ENCODE assay signal across 13 mouse cellular contexts in genomic region chr2:128288138-128288551, GRCm38 (mm10).
DNase-seq lines count a peak whose midpoint lies in the region; ATAC-seq and TF ChIP-seq lines count a peak whose summit lies in the region.
"Had no signal": no experiment of that assay in that cellular context is flagged by ENCODE, and none has a peak within 500 bp of the region (broad histone marks: within the 10 kb centered on the region; RNA-seq: fewer than 3 reads in every experiment).

No protein-coding gene starts in this region.

- intact Hi-C loops in left cerebral cortex, postnatal 36 days (cut with DNase I): no loop called here

- H3K79me2 ChIP-seq in CH12.LX (replicated peaks; ENCODE audit: control insufficient read depth, extremely low read depth, insufficient read depth, poor library complexity, severe bottlenecking): no peaks in the 10 kb centered on the region

- H3K9ac ChIP-seq in CH12.LX (ENCODE audit: insufficient read depth, low read depth): no peak overlapping the region
- H3K9ac ChIP-seq in forebrain, postnatal 0 days: no peak overlapping the region
- H3K9ac ChIP-seq in midbrain, embryonic 14.5 days (replicated peaks; ENCODE audit: low read length): 0 out of 2 replicates have a peak overlapping the region, but pooled peaks have one; percentile 3
- H3K9ac ChIP-seq: liver, embryonic 15.5 days had no signal

- H3K27ac ChIP-seq in CH12.LX (ENCODE audit: insufficient read depth, low read depth): no peak overlapping the region
- H3K27ac ChIP-seq in forebrain, postnatal 0 days (ENCODE audit: low read depth, low read length): no peak overlapping the region
- H3K27ac ChIP-seq in midbrain, embryonic 14.5 days (replicated peaks; ENCODE audit: low read depth, low read length): peak overlapping the region; percentile 49; the same call in 1 of the 2 replicates
- H3K27ac ChIP-seq: kidney, postnatal 0 days; left cerebral cortex, adult 2 months; liver, embryonic 15.5 days had no signal

- no peak overlapping the region for H3K4me3 ChIP-seq in CH12.LX (replicated peaks in 1 of 3; ENCODE audit: low read depth in 2 of 3, low read length in 2 of 3, poor library complexity in 1 of 3)
- no peak overlapping the region for H3K4me3 ChIP-seq in forebrain, postnatal 0 days (ENCODE audit: low read depth, low read length)
- H3K4me3 ChIP-seq in midbrain, embryonic 14.5 days (replicated peaks; ENCODE audit: low read depth, low read length): no peak overlapping the region
- H3K4me3 ChIP-seq: left cerebral cortex, adult 2 months; liver, embryonic 15.5 days; myocyte had no signal

- TF ChIP-seq RAD21 in CH12.LX (IDR thresholded peaks at IDR 0.05; ENCODE audit: low read depth, low read length): no peak

- no peak for TF ChIP-seq EP300 in CH12.LX (IDR thresholded peaks at IDR 0.05; ENCODE audit: low read length)

- H3K4me2 ChIP-seq in CH12.LX (ENCODE audit: insufficient read depth, low read depth, poor library complexity, severe bottlenecking): no peak overlapping the region
- no peak overlapping the region for H3K4me2 ChIP-seq in forebrain, postnatal 0 days (ENCODE audit: low read depth)
- H3K4me2 ChIP-seq in midbrain, embryonic 14.5 days (ENCODE audit: low read length): no peak overlapping the region
- H3K4me2 ChIP-seq: liver, embryonic 15.5 days had no signal

- no peaks in the 10 kb centered on the region for H3K27me3 ChIP-seq in CH12.LX (replicated peaks)
- H3K27me3 ChIP-seq in forebrain, postnatal 0 days (ENCODE audit: insufficient read depth, low read length): no peaks in the 10 kb centered on the region
- H3K27me3 ChIP-seq in midbrain, embryonic 14.5 days (ENCODE audit: control insufficient read depth, insufficient read depth, low read length): peaks cover 7% of the 10 kb centered on the region; the same call in 1 of the 2 replicates
- H3K27me3 ChIP-seq: liver, embryonic 15.5 days had no signal

- dilution Hi-C loops in CH12.LX (cut with MboI; ENCODE audit: extremely low pct_ligation_motif_present, extremely low pct_unique_long_range_greater_than_20kb, low sequenced_read_pairs): no loop called here

- 10% methylated on average over 12 of the region's 12 CpGs for WGBS in forebrain, postnatal 0 days
- WGBS in midbrain, embryonic 14.5 days: 16% methylated on average over 12 of the region's 12 CpGs

- peaks cover 2 to 21% of the 10 kb centered on the region in 2 experiments; a peak in 3 of 4 replicates for H3K4me1 ChIP-seq in CH12.LX (ENCODE audit: control insufficient read depth in 1 of 2, insufficient read depth in 2 of 2)
- H3K4me1 ChIP-seq in forebrain, postnatal 0 days (ENCODE audit: insufficient read depth): peaks cover 9% of the 10 kb centered on the region; the same call in 1 of the 2 replicates
- peaks cover 19% of the 10 kb centered on the region for H3K4me1 ChIP-seq in midbrain, embryonic 14.5 days (ENCODE audit: control insufficient read depth, insufficient read depth, low read length)
- H3K4me1 ChIP-seq: liver, embryonic 15.5 days had no signal

- H3K36me3 ChIP-seq in CH12.LX (replicated peaks in 1 of 2; ENCODE audit: control insufficient read depth in 1 of 2, insufficient read depth in 1 of 2, low read length in 1 of 2): no peaks in the 10 kb centered on the region
- H3K36me3 ChIP-seq in forebrain, postnatal 0 days (ENCODE audit: insufficient read depth): no peaks in the 10 kb centered on the region
- no peaks in the 10 kb centered on the region for H3K36me3 ChIP-seq in midbrain, embryonic 14.5 days (ENCODE audit: control insufficient read depth, insufficient read depth, low read length)
- H3K36me3 ChIP-seq: liver, embryonic 15.5 days had no signal

- in situ Hi-C loops in CH12.LX (cut with MboI; ENCODE audit: low pct_ligation_motif_present, low pct_unique_long_range_greater_than_20kb, low sequenced_read_pairs): no loop called here

- peak; percentile 35 for DNase-seq in adrenal gland, postnatal 14 days
- no peak for DNase-seq in adrenal gland, postnatal 25 days
- DNase-seq in CH12.LX (ENCODE audit: extremely low read depth): no peak
- peak; percentile 26 for DNase-seq in forebrain, postnatal 0 days
- peak; percentile 66 for DNase-seq in midbrain, embryonic 14.5 days
- DNase-seq in c-Kit-positive CD71-positive TER-119-positive erythroid progenitor cells, embryonic 14.5 days (ENCODE audit: low spot score): no peak
- DNase-seq in right cerebral cortex, postnatal 25 days: no peak
- no peak for DNase-seq in left cerebral cortex, postnatal 36 days (ENCODE audit: low spot score in 2 of 2)
- DNase-seq: cerebellum, postnatal 25 days had no signal

- peak; percentile 26; the same call in 1 of the 2 replicates for ATAC-seq in forebrain, postnatal 0 days
- ATAC-seq in midbrain, embryonic 14.5 days (ENCODE audit: low FRiP score, low TSS enrichment): no peak; the same call in 1 of the 2 replicates

- peaks cover 14% of the 10 kb centered on the region for H3K9me3 ChIP-seq in CH12.LX (replicated peaks; ENCODE audit: low read length)
- no peaks in the 10 kb centered on the region; the same call in 1 of the 2 replicates for H3K9me3 ChIP-seq in forebrain, postnatal 0 days (ENCODE audit: low read length)
- peaks cover 9% of the 10 kb centered on the region; the same call in 1 of the 2 replicates for H3K9me3 ChIP-seq in midbrain, embryonic 14.5 days (ENCODE audit: control insufficient read depth, low read length)
- H3K9me3 ChIP-seq: liver, embryonic 15.5 days had no signal

- no peak for TF ChIP-seq POLR2A in CH12.LX (IDR thresholded peaks at IDR 0.05; ENCODE audit: low read depth, low read length)

- no peak for TF ChIP-seq CTCF in CH12.LX (conservative IDR thresholded peaks at IDR 0.05 in 1 of 2, IDR thresholded peaks at IDR 0.05 in 1 of 2; ENCODE audit: low read depth in 2 of 2, low read length in 2 of 2)
- TF ChIP-seq CTCF in forebrain, postnatal 0 days (IDR thresholded peaks at IDR 0.05; ENCODE audit: low read depth): no peak

TF ChIP-seq in CH12.LX, 34 proteins besides CTCF, POLR2A, EP300 and RAD21:
- TF ChIP-seq ETS1 (conservative IDR thresholded peaks at IDR 0.05; ENCODE audit: low read depth, low read length) (peak; percentile 84), MEF2A (IDR thresholded peaks at IDR 0.05; ENCODE audit: borderline replicate concordance, low read depth, low read length) (0 out of 2 replicates have a peak, but pooled peaks have one; percentile 14), BHLHE40 (IDR thresholded peaks at IDR 0.05; ENCODE audit: low read depth, low read length) (peak; percentile 58), E2F4 (IDR thresholded peaks at IDR 0.05; ENCODE audit: insufficient replicate concordance, low read depth, low read length) (no peak), SMC3 (IDR thresholded peaks at IDR 0.05; ENCODE audit: low read depth, low read length) (no peak), MAFK (IDR thresholded peaks at IDR 0.05; ENCODE audit: insufficient replicate concordance, low read length) (no peak), UBTF (IDR thresholded peaks at IDR 0.05; ENCODE audit: low read depth, low read length) (no peak), ZKSCAN1 (IDR thresholded peaks at IDR 0.05; ENCODE audit: borderline replicate concordance, low read depth, low read length) (no peak), JUN (IDR thresholded peaks at IDR 0.05; ENCODE audit: insufficient read depth, low read depth, low read length) (0 out of 2 replicates have a peak, but pooled peaks have one; percentile 4), PAX5 (IDR thresholded peaks at IDR 0.05; ENCODE audit: low read length) (no peak), CHD2 (IDR thresholded peaks at IDR 0.05; ENCODE audit: low read length) (no peak)

Comparison
In these comparisons a context has a peak if more than half of its experiments do, and no peak if none do; other contexts are left out.
1. DNase-seq: peak in adrenal gland, postnatal 14 days (single experiment), forebrain, postnatal 0 days (single experiment) and midbrain, embryonic 14.5 days (single experiment); none in adrenal gland, postnatal 25 days (single experiment), CH12.LX (single experiment), c-Kit-positive CD71-positive TER-119-positive erythroid progenitor cells, embryonic 14.5 days (single experiment), right cerebral cortex, postnatal 25 days (single experiment) and left cerebral cortex, postnatal 36 days (0 of 2).